Mouse (Mus musculus) stomach, embryonic 14.5 days (tissue): Measurements from ENCODE around the gene Hddc2. TPM values are rescaled to one million over a fixed set of nuclear protein-coding genes. Genes with fewer than 3 reads are reported as not detected.

Source experiments
- polyA plus RNA-seq: library from polyadenylated mRNA; unstranded; fragments of >200 nt; fragmentation: Nextera tagmentation; extraction: Ambion mirVana; gene quantifications from 2 replicates; pipeline ENCODE4 v1.2.1, GENCODE M21; 2014

Hddc2 gene
- polyA plus RNA-seq, 1 experiment from 2014 or later: 75.9 TPM

Other genes starting within 250 kb of the Hddc2 start
- 23.3 and 25.3 TPM in 2 replicates for gene Tpd52l1, start 132.6 kb downstream of the Hddc2 start, polyA plus RNA-seq